Mouse (Mus musculus): ENCODE results near the gene 2310050C09Rik.

DNA sequence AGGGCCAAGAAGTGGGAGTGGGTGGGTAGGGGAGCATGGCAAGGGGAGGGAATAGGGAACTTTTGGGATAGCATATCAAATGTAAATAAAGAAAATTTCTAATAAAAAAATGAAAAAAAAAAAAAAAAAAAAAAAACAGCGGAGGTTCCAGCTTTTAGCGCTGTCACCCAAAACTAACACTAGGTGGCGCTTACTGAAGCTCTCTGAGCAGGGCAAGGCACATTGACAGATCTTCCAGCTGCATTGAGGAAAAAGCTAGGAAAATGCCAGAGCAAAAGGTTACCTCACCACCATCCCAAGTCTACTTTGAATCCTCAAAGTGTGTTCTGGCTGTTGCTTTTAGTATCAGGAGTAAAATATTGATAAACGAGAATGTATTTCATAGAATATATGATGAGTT, 37.6 kb upstream of the 2310050C09Rik start:
- TF ChIP-seq CTCF (IDR thresholded peaks at IDR 0.05; ENCODE audit: extremely low read depth, insufficient read depth, low read length) (peak; percentile 58), POLR2A (IDR thresholded peaks at IDR 0.05; ENCODE audit: extremely low read depth, insufficient read depth, low read length) (no peak)
